Mouse (Mus musculus): ENCODE results near the gene Pla2g12a. TPM values are rescaled to one million over a fixed set of nuclear protein-coding genes. Genes with fewer than 3 reads are reported as not detected.
A peak's percentile ranks its signal among the peaks of the same experiment; 100 is the strongest.

The Pla2g12a gene
- polyA plus RNA-seq, 1 experiment: 39.5 TPM

GRCm38 (mm10) chr3:129886430-129886829 lies 8.0 kb downstream of the Pla2g12a start:
- Histone ChIP-seq H3K27ac (ENCODE audit: control insufficient read depth, insufficient read depth, low read depth, low read length, poor library complexity) (no peak overlapping the region), H3K4me1 (ENCODE audit: control insufficient read depth, insufficient read depth, low read length) (no peaks in the 10 kb centered on the region; the same call in 1 of the 2 replicates), H3K4me3 (replicated peaks; ENCODE audit: control insufficient read depth, low read depth, low read length) (no peak overlapping the region)
- 89% methylated on average over 5 of the region's 5 CpGs for WGBS
- no peak for TF ChIP-seq CTCF (IDR thresholded peaks at IDR 0.05; ENCODE audit: control insufficient read depth, insufficient read depth, low read length)
- TF ChIP-seq POLR2A (IDR thresholded peaks at IDR 0.05; ENCODE audit: borderline replicate concordance, control insufficient read depth, low read depth, low read length): no peak

GRCm38 (mm10) chr3:129887779-129888517 lies 9.5 kb downstream of the Pla2g12a start:
- H3K4me1 ChIP-seq (ENCODE audit: control insufficient read depth, insufficient read depth, low read length): no peaks in the 10 kb centered on the region; the same call in 1 of the 2 replicates
- no peak for TF ChIP-seq POLR2A (IDR thresholded peaks at IDR 0.05; ENCODE audit: borderline replicate concordance, control insufficient read depth, low read depth, low read length)
- no peak for TF ChIP-seq CTCF (IDR thresholded peaks at IDR 0.05; ENCODE audit: control insufficient read depth, insufficient read depth, low read length)
- H3K4me3 ChIP-seq (replicated peaks; ENCODE audit: control insufficient read depth, low read depth, low read length): no peak overlapping the region
- no peak overlapping the region for H3K27ac ChIP-seq (ENCODE audit: control insufficient read depth, insufficient read depth, low read depth, low read length, poor library complexity)
- 89% methylated on average over 13 of the region's 13 CpGs for WGBS

DNA sequence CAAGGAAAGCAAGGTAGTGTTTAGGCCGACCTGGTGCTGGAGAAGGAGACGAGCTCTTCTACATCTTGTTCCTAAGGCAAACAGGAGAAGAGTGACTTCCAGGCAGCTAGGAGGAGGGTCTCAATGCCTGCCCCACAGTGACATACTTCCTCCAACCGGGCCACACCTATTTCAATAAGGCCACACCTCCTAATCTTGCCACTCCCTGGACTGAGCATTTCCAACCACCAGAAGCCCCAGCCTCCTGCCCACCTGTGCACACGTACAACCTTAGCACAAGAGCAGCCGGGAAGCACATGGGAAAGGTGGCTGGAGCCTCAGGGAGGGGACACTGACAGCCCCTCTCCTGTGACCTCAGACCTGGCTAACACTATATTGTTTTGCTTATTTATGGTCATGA lies 13.6 kb downstream of the Pla2g12a start:
- no peak overlapping the region for H3K4me3 ChIP-seq (replicated peaks; ENCODE audit: control insufficient read depth, low read depth, low read length)
- 87% methylated on average over 5 of the region's 5 CpGs for WGBS
- no peak overlapping the region for H3K27ac ChIP-seq (ENCODE audit: control insufficient read depth, insufficient read depth, low read depth, low read length, poor library complexity)
- H3K4me1 ChIP-seq (ENCODE audit: control insufficient read depth, insufficient read depth, low read length): no peaks in the 10 kb centered on the region; the same call in 1 of the 2 replicates
- TF ChIP-seq POLR2A (IDR thresholded peaks at IDR 0.05; ENCODE audit: borderline replicate concordance, control insufficient read depth, low read depth, low read length): no peak
- TF ChIP-seq CTCF (IDR thresholded peaks at IDR 0.05; ENCODE audit: control insufficient read depth, insufficient read depth, low read length): no peak

DNA sequence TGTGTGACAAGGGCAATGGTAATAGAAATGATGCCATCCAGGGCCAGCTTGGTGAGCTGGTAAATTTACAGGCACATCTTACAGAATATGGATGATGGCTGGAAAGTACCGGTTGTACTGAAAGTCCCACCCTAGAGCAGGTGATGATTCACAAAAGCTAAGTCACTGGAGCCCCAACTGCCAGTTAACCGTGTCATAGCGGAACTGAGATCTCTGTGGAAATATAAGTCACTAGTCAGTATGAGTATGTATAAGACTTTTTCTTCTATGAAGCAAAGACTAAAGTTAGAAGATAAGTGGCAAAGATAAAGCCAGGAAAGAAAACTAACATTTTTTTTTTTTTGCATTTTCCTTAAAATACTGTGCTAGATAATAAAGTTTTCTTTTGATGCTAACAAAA lies 14.7 kb downstream of the Pla2g12a start:
- TF ChIP-seq POLR2A (IDR thresholded peaks at IDR 0.05; ENCODE audit: borderline replicate concordance, control insufficient read depth, low read depth, low read length) (no peak), CTCF (IDR thresholded peaks at IDR 0.05; ENCODE audit: control insufficient read depth, insufficient read depth, low read length) (no peak)
- Histone ChIP-seq H3K4me3 (replicated peaks; ENCODE audit: control insufficient read depth, low read depth, low read length) (no peak overlapping the region), H3K27ac (ENCODE audit: control insufficient read depth, insufficient read depth, low read depth, low read length, poor library complexity) (no peak overlapping the region), H3K4me1 (ENCODE audit: control insufficient read depth, insufficient read depth, low read length) (no peaks in the 10 kb centered on the region; the same call in 1 of the 2 replicates)
- 95% methylated on average over 3 of the region's 3 CpGs for WGBS

- Histone ChIP-seq H3K4me3 (replicated peaks; ENCODE audit: control insufficient read depth, low read depth, low read length) (no peak overlapping the region), H3K4me1 (ENCODE audit: control insufficient read depth, insufficient read depth, low read length) (no peaks in the 10 kb centered on the region; the same call in 1 of the 2 replicates), H3K27ac (ENCODE audit: control insufficient read depth, insufficient read depth, low read depth, low read length, poor library complexity) (no peak overlapping the region)
- WGBS: 93% methylated on average over 6 of the region's 6 CpGs
- no peak for TF ChIP-seq POLR2A (IDR thresholded peaks at IDR 0.05; ENCODE audit: borderline replicate concordance, control insufficient read depth, low read depth, low read length)
- no peak for TF ChIP-seq CTCF (IDR thresholded peaks at IDR 0.05; ENCODE audit: control insufficient read depth, insufficient read depth, low read length)
Measured at GRCm38 (mm10) chr3:129896591-129896990, 18.2 kb downstream of the Pla2g12a start.

GRCm38 (mm10) chr3:129898886-129899285 lies 20.5 kb downstream of the Pla2g12a start:
- Histone ChIP-seq H3K27ac (ENCODE audit: control insufficient read depth, insufficient read depth, low read depth, low read length, poor library complexity) (no peak overlapping the region), H3K4me1 (ENCODE audit: control insufficient read depth, insufficient read depth, low read length) (no peaks in the 10 kb centered on the region; the same call in 1 of the 2 replicates), H3K4me3 (replicated peaks; ENCODE audit: control insufficient read depth, low read depth, low read length) (no peak overlapping the region)
- TF ChIP-seq CTCF (IDR thresholded peaks at IDR 0.05; ENCODE audit: control insufficient read depth, insufficient read depth, low read length): no peak
- 85% methylated on average over 4 of the region's 4 CpGs for WGBS

GRCm38 (mm10) chr3:129901271-129901809 lies 22.9 kb downstream of the Pla2g12a start, which contains the start of gene Casp6:
Gene Casp6 (plus strand): TSS chr3:129901425.
- under 1% methylated on average over 34 of the region's 34 CpGs for WGBS
- TF ChIP-seq POLR2A (IDR thresholded peaks at IDR 0.05; ENCODE audit: borderline replicate concordance, control insufficient read depth, low read depth, low read length): peak; percentile 48; the same call in 1 of the 2 replicates
- TF ChIP-seq CTCF (IDR thresholded peaks at IDR 0.05; ENCODE audit: control insufficient read depth, insufficient read depth, low read length): no peak
- Histone ChIP-seq H3K4me3 (replicated peaks; ENCODE audit: control insufficient read depth, low read depth, low read length) (peak within 1 kb of the TSS; percentile 89), H3K4me1 (ENCODE audit: control insufficient read depth, insufficient read depth, low read length) (peaks cover 1% of the 10 kb centered on the region; the same call in 1 of the 2 replicates), H3K27ac (ENCODE audit: control insufficient read depth, insufficient read depth, low read depth, low read length, poor library complexity) (no peak within 1 kb of the TSS)

GRCm38 (mm10) chr3:129903369-129903768 lies 25.0 kb downstream of the Pla2g12a start:
- Histone ChIP-seq H3K27ac (ENCODE audit: control insufficient read depth, insufficient read depth, low read depth, low read length, poor library complexity) (no peak overlapping the region), H3K4me3 (replicated peaks; ENCODE audit: control insufficient read depth, low read depth, low read length) (no peak overlapping the region), H3K4me1 (ENCODE audit: control insufficient read depth, insufficient read depth, low read length) (peaks cover 1% of the 10 kb centered on the region; the same call in 1 of the 2 replicates)
- TF ChIP-seq CTCF (IDR thresholded peaks at IDR 0.05; ENCODE audit: control insufficient read depth, insufficient read depth, low read length) (no peak), POLR2A (IDR thresholded peaks at IDR 0.05; ENCODE audit: borderline replicate concordance, control insufficient read depth, low read depth, low read length) (no peak)
- 59% methylated on average over 3 of the region's 3 CpGs for WGBS

All from bone marrow, adult 2 months (tissue).